Mouse (Mus musculus) forebrain, postnatal 0 days (tissue): ENCODE data around the gene Entpd1. TPM values are rescaled to one million over a fixed set of nuclear protein-coding genes. Genes with fewer than 3 reads are reported as not detected.
A peak's percentile ranks its signal among the peaks of the same experiment; 100 is the strongest.

Experiments
- ATAC-seq: fragments of 200-750 bp; cut with Nextera tagmentation; 2 replicates; pipeline ENCODE4 v1.8.0; 2017; ENCODE audit warnings: mild to moderate bottlenecking, moderate library complexity
- DNase-seq: peaks from one replicate; pipeline ENCODE4 v3.0.0-alpha.2; 2015
- H3K27ac ChIP-seq: fragments of 300-500 bp; sonication (generic); 2 replicates; pipeline ENCODE4 v1.5.1; 2014; ENCODE audit warnings: low read depth, mild to moderate bottlenecking, antibody characterized with exemption, low read length, moderate library complexity, mixed read lengths
- H3K27me3 ChIP-seq: fragments of 300-500 bp; sonication (generic); 2 replicates; pipeline ENCODE4 v1.6.1; 2014; ENCODE audit warnings: mild to moderate bottlenecking, low read length, mixed read lengths; ENCODE audit not compliant: insufficient read depth
- H3K36me3 ChIP-seq: fragments of 300-500 bp; sonication (generic); 2 replicates; pipeline ENCODE4 v1.6.1; 2014; ENCODE audit warnings: mild to moderate bottlenecking, moderate library complexity; ENCODE audit not compliant: insufficient read depth
- H3K4me1 ChIP-seq: fragments of 300-500 bp; sonication (generic); 2 replicates; pipeline ENCODE4 v1.6.1; 2014; ENCODE audit warnings: antibody characterized with exemption; ENCODE audit not compliant: insufficient read depth
- H3K4me2 ChIP-seq: fragments of 300-500 bp; sonication (generic); 2 replicates; pipeline ENCODE4 v1.6.1; 2014; ENCODE audit warnings: low read depth, mild to moderate bottlenecking, moderate library complexity
- H3K4me3 ChIP-seq: fragments of 300-500 bp; sonication (generic); 2 replicates; pipeline ENCODE4 v1.5.1; 2014; ENCODE audit warnings: low read depth, low read length, mixed read lengths
- H3K9ac ChIP-seq: fragments of 300-500 bp; sonication (generic); 2 replicates; pipeline ENCODE4 v1.6.1; 2014; ENCODE audit warnings: mild to moderate bottlenecking
- H3K9me3 ChIP-seq: fragments of 300-500 bp; sonication (generic); 2 replicates; pipeline ENCODE4 v1.6.1; 2016; ENCODE audit warnings: low read length
- CTCF ChIP-seq: sonication (generic); IDR thresholded peaks from 2 replicates; pipeline ENCODE4 v1.5.1; 2016; ENCODE audit warnings: antibody characterized with exemption, control low read depth, low read depth
- WGBS: fragments of 180-500 bp; shearing (Covaris S2); extraction: QIAGEN DNeasy Blood & Tissue Kit; methylation state at CpG from one replicate; pipeline ENCODE4 v1.1.7; 2014; 5-methylcytosine and 5-hydroxymethylcytosine counted together
- polyA plus RNA-seq: library from polyadenylated mRNA; unstranded; fragments of >200 nt; fragmentation: Nextera tagmentation; extraction: Ambion mirVana; gene quantifications from 2 replicates; pipeline ENCODE4 v1.2.1, GENCODE M21; 2015
- total RNA-seq: library from RNA; depleted of rRNA; stranded (reverse); fragments of >200 nt; gene quantifications from 2 replicates; pipeline ENCODE4 v1.2.3, GENCODE M21; 2014

The Entpd1 gene
- total and polyA plus RNA-seq, 2 experiments from 2014 or later = 6.1 to 12.5 TPM

DNA sequence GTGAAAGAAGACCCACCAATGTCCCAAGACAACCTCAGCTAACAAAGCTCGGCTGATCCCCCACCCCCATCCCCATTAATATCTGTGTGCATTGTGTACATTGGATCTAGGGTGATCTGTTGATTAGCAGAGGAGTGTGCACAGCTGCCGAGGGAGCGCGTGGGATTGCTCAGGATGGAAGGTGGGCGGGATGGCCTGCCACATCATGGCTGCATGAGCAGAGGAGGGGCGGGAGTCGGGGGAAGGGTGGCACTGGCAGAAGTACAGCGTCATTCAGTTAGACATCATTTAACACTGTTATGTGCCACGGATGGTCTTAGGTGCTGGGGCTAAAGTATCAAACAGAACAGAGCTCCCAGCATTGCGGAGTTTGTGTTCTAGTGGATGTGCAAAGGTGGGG lies 111.3 kb downstream of the Entpd1 start:
- Histone ChIP-seq H3K9me3 (no peaks in the 10 kb centered on the region), H3K4me2 (no peak overlapping the region), H3K4me3 (no peak overlapping the region), H3K4me1 (no peaks in the 10 kb centered on the region), H3K27ac (no peak overlapping the region), H3K36me3 (no peaks in the 10 kb centered on the region), H3K27me3 (no peaks in the 10 kb centered on the region), H3K9ac (no peak overlapping the region)
- no peak for TF ChIP-seq CTCF
- DNase-seq (no peak), ATAC-seq (no peak)
- WGBS = 69% methylated on average over 10 of the region's 10 CpGs

DNA sequence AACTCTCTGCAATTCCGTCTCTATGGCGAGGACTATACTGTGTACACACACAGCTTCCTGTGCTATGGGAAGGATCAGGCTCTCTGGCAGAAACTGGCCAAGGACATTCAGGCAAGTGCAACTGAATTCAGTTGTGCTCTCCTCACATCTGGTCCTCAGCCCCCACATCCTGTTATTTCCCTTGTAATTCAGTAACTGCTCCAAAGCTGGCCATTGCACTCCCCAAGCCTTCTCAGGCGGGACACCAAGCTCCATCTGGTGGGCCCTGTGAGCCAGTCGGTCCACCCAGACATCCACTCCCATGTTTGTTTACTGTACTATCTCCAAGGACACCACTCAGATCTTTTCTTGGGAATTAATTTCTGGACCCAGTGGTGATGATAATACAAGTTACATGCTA lies 114.0 kb downstream of the Entpd1 start:
- Histone ChIP-seq H3K4me1 (no peaks in the 10 kb centered on the region), H3K9ac (no peak overlapping the region), H3K4me2 (no peak overlapping the region), H3K4me3 (no peak overlapping the region), H3K9me3 (no peaks in the 10 kb centered on the region), H3K27me3 (no peaks in the 10 kb centered on the region), H3K27ac (no peak overlapping the region), H3K36me3 (no peaks in the 10 kb centered on the region)
- WGBS = 79% methylated on average over 4 of the region's 4 CpGs
- TF ChIP-seq CTCF = no peak
- DNase-seq = no peak
- ATAC-seq = no peak

DNA sequence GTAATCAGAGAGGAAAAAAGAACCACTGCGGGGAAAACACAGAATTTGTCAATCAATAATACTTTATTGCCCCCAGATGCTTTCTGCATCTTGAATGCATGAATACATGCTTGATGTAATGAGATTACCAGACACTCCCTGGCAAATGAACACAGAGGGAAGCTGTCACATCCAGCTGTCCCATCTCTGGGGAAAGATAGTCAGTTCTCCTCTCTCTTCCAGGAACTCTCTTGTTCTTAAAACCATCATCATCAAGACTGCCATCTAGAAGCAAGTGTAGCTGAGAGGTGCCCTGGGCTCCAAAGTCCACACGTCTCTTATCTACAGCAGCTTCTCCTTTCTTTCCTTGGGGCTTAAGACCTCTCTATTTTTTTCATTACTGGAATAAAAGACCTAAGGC lies 114.4 kb downstream of the Entpd1 start:
- H3K36me3 ChIP-seq = no peaks in the 10 kb centered on the region
- no peaks in the 10 kb centered on the region for H3K4me1 ChIP-seq
- WGBS = 85% methylated on average over 2 of the region's 2 CpGs
- ATAC-seq (no peak), DNase-seq (no peak)
- no peak overlapping the region for H3K9ac ChIP-seq
- H3K4me3 ChIP-seq = no peak overlapping the region
- H3K27ac ChIP-seq = no peak overlapping the region
- no peak overlapping the region for H3K4me2 ChIP-seq
- no peak for TF ChIP-seq CTCF
- no peaks in the 10 kb centered on the region for H3K9me3 ChIP-seq
- no peaks in the 10 kb centered on the region for H3K27me3 ChIP-seq

DNA sequence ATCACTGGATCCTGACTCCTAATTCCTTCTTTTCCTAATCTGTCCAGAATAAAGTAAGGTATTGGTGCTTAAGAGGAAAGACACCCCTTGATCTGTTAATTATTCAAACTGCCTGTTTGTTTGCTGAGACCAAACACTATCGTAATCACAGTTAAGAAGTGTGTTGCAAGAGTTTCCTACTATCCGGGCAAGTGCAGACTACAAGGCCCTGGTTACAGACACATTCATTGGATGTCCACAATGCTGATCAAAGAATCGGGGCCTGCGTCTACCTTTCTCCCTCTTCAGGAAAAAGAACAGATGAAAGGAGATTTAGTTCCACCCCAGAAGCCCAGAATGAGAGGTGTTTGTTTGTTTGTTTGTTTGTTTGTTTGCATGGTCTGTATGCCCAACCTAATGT lies 116.0 kb downstream of the Entpd1 start:
- Histone ChIP-seq H3K9me3 (no peaks in the 10 kb centered on the region), H3K36me3 (no peaks in the 10 kb centered on the region), H3K4me2 (no peak overlapping the region), H3K4me1 (no peaks in the 10 kb centered on the region), H3K9ac (no peak overlapping the region), H3K4me3 (no peak overlapping the region), H3K27me3 (no peaks in the 10 kb centered on the region), H3K27ac (no peak overlapping the region)
- TF ChIP-seq CTCF = no peak
- no peak for ATAC-seq
- WGBS = 91% methylated on average over 4 of the region's 4 CpGs
- DNase-seq = no peak

DNA sequence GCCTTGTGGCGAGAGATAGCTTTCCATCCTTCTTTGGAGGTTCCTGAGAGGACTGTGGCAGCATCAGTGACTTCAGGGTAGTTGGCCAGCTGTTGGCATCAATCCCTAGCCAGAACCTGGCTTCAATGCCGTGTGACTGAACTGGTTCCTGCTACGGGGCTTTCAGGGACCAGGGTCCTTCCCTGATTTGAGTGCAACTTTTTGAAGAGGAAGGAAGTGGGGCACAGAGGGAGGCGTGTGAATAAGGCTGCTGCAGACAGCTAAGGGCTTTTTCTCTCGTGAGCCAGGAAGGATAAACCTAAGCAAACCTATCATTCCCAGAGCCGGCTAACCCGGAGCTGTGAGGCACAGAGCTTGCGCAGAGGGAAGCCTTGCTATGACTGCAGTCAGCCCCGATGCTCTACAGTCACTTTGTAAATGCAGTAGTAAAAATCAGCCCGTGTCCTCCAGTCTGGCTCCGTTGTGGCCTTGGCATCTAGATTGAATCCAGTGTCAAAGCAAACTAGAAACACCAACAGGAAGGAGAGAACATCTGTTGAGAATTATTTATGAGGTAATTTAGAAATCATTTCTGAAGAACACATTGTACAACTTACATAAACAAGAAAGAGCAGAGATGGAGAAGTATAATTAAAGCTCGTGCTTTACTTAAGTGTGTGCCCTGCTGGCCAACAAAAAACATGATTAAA lies 116.7 kb downstream of the Entpd1 start:
- Histone ChIP-seq H3K4me3 (no peak overlapping the region), H3K36me3 (no peaks in the 10 kb centered on the region), H3K27me3 (no peaks in the 10 kb centered on the region), H3K4me1 (no peaks in the 10 kb centered on the region), H3K9ac (no peak overlapping the region), H3K27ac (no peak overlapping the region), H3K9me3 (no peaks in the 10 kb centered on the region), H3K4me2 (no peak overlapping the region)
- TF ChIP-seq CTCF = no peak
- WGBS = 65% methylated on average over 12 of the region's 12 CpGs
- ATAC-seq = no peak
- no peak for DNase-seq

DNA sequence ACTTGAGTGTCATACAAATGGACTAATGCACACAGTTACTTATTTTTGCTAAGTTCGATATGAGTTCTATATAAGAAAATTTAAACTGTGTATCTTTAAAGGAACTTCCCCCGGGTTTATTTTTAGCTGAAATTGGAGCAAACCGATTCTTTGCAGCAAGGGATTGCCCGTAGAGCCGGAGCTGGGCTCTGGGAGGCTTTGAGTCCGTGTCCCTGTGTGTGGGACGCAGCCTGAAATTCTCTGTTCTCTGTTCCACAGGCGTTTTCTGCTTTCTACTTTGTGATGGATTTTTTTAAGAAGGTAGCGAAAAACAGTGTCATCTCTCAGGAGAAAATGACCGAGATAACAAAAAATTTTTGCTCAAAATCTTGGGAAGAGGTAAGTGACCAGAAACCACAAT lies 121.2 kb downstream of the Entpd1 start:
- Histone ChIP-seq H3K4me2 (no peak overlapping the region), H3K27ac (0 out of 2 replicates have a peak overlapping the region, but pooled peaks have one; percentile 0), H3K4me1 (peaks cover 13% of the 10 kb centered on the region; the same call in 1 of the 2 replicates), H3K9me3 (no peaks in the 10 kb centered on the region), H3K4me3 (no peak overlapping the region), H3K9ac (no peak overlapping the region), H3K36me3 (no peaks in the 10 kb centered on the region), H3K27me3 (no peaks in the 10 kb centered on the region)
- ATAC-seq (no peak), DNase-seq (peak; percentile 25)
- WGBS = 62% methylated on average over 10 of the region's 10 CpGs
- TF ChIP-seq CTCF = no peak

DNA sequence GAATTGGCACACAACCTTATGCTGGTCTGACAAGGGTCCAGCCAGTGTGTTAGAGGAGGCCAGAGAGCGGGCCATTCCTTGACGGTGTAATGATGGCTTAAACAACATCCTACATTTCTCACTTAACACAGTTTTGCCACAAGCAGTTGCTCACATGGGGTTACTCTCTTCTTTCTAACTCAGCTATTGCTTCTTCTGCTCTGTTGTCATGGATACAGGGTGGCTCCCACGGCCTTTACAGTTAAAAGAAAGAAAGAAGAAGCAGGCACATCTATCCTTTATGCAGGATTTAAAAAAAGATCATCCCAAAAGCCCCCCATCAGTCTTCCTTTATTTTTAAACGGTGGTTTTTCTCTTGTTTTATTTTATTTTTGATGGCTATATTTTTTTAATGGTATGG lies 121.7 kb downstream of the Entpd1 start:
- no peaks in the 10 kb centered on the region for H3K36me3 ChIP-seq
- ATAC-seq (peak; percentile 42), DNase-seq (peak; percentile 34)
- H3K4me2 ChIP-seq = no peak overlapping the region
- H3K9ac ChIP-seq = no peak overlapping the region
- no peak overlapping the region for H3K4me3 ChIP-seq
- H3K4me1 ChIP-seq = peaks cover 13% of the 10 kb centered on the region; the same call in 1 of the 2 replicates
- H3K27ac ChIP-seq = 0 out of 2 replicates have a peak overlapping the region, but pooled peaks have one; percentile 0
- H3K27me3 ChIP-seq = no peaks in the 10 kb centered on the region
- WGBS = 42% methylated on average over 4 of the region's 4 CpGs
- no peak for TF ChIP-seq CTCF
- no peaks in the 10 kb centered on the region for H3K9me3 ChIP-seq
